Mouse (Mus musculus) CH12.LX (cell line): ENCODE results near the gene Grb10. TPM values are rescaled to one million over a fixed set of nuclear protein-coding genes. Genes with fewer than 3 reads are reported as not detected.

Experiments
- DNase-seq: peaks from one replicate; pipeline ENCODE4 v3.0.0-alpha.2; 2013; ENCODE audit errors: extremely low read depth
- H3K27ac ChIP-seq: 2 replicates; pipeline ENCODE4 v1.5.1; 2012; ENCODE audit warnings: low read depth, mild to moderate bottlenecking, control low read depth, moderate library complexity; ENCODE audit not compliant: insufficient read depth
- H3K27me3 ChIP-seq: replicated peaks from 2 replicates; pipeline ENCODE3; 2012; ENCODE audit warnings: inconsistent platforms
- H3K36me3 ChIP-seq, 2 experiments: replicated peaks in 1 of 2; 2 replicates each; pipeline versions ENCODE3 to v1.6.1; 2012; ENCODE audit warnings: inconsistent platforms in 1 of 2, low read length in 1 of 2, mild to moderate bottlenecking in 1 of 2, mixed read lengths in 1 of 2, moderate library complexity in 1 of 2; ENCODE audit not compliant: control insufficient read depth in 1 of 2, insufficient read depth in 1 of 2
- H3K4me1 ChIP-seq, 2 experiments: 2 replicates each; pipeline ENCODE4 v1.6.1; 2012; ENCODE audit warnings: inconsistent platforms in 1 of 2, moderate library complexity in 1 of 2; ENCODE audit not compliant: insufficient read depth in 2 of 2, control insufficient read depth in 1 of 2
- H3K4me2 ChIP-seq: 2 replicates; pipeline ENCODE4 v1.6.1; 2012; ENCODE audit warnings: low read depth, mild to moderate bottlenecking, control low read depth; ENCODE audit not compliant: poor library complexity, insufficient read depth, severe bottlenecking
- H3K4me3 ChIP-seq, 3 experiments: fragments of 150-350 bp in 1 of 3; sonication (generic) in 1 of 3; replicated peaks in 1 of 3; 2 replicates each; pipeline versions ENCODE3 to v1.5.1; 2011 to 2012; ENCODE audit warnings: low read depth in 2 of 3, low read length in 2 of 3, mild to moderate bottlenecking in 2 of 3, moderate library complexity in 2 of 3, control low read depth in 1 of 3, improper control_type of control experiment in 1 of 3, inconsistent platforms in 1 of 3, mixed read lengths in 1 of 3; ENCODE audit not compliant: poor library complexity in 1 of 3
- H3K79me2 ChIP-seq: replicated peaks from 2 replicates; pipeline ENCODE4 v1.6.1; 2012; ENCODE audit warnings: mild to moderate bottlenecking, moderate library complexity; ENCODE audit not compliant: control insufficient read depth, poor library complexity, insufficient read depth, severe bottlenecking; ENCODE audit errors: extremely low read depth
- H3K9ac ChIP-seq: 2 replicates; pipeline ENCODE4 v1.6.1; 2012; ENCODE audit warnings: low read depth, mild to moderate bottlenecking, control low read depth, moderate library complexity; ENCODE audit not compliant: insufficient read depth
- H3K9me3 ChIP-seq: replicated peaks from 2 replicates; pipeline ENCODE3; 2012; ENCODE audit warnings: low read length, inconsistent platforms, mixed read lengths
- BHLHE40 ChIP-seq: IDR thresholded peaks from 2 replicates; pipeline ENCODE4 v1.6.1; 2011; ENCODE audit warnings: mild to moderate bottlenecking, low read depth, low read length, improper control_type of control experiment
- CHD1 ChIP-seq: IDR thresholded peaks from 2 replicates; pipeline ENCODE4 v1.6.1; 2012; ENCODE audit warnings: low read depth, low read length, improper control_type of control experiment, inconsistent platforms
- CTCF ChIP-seq, 2 experiments: IDR thresholded peaks in 1 of 2; conservative IDR thresholded peaks in 1 of 2; 2 replicates each; pipeline ENCODE4 v1.5.1; 2011 to 2012; ENCODE audit warnings: low read depth in 2 of 2, low read length in 2 of 2, improper control_type of control experiment in 1 of 2, inconsistent platforms in 1 of 2, mild to moderate bottlenecking in 1 of 2, moderate library complexity in 1 of 2
- E2F4 ChIP-seq: IDR thresholded peaks from 2 replicates; pipeline ENCODE4 v1.6.1; 2011; ENCODE audit warnings: low read depth, low read length, improper control_type of control experiment; ENCODE audit not compliant: insufficient replicate concordance
- ELF1 ChIP-seq: IDR thresholded peaks from 2 replicates; pipeline ENCODE4 v1.6.1; 2014; ENCODE audit warnings: low read depth, mild to moderate bottlenecking, inconsistent platforms, low read length, improper control_type of control experiment
- EP300 ChIP-seq: IDR thresholded peaks from 2 replicates; pipeline ENCODE4 v1.6.1; 2011; ENCODE audit warnings: low read length, improper control_type of control experiment
- GABPA ChIP-seq: IDR thresholded peaks from 2 replicates; pipeline ENCODE4 v1.6.1; 2012; ENCODE audit warnings: low read depth, low read length, improper control_type of control experiment, inconsistent platforms; ENCODE audit not compliant: insufficient replicate concordance
- HCFC1 ChIP-seq: IDR thresholded peaks from 2 replicates; pipeline ENCODE4 v1.6.1; 2012; ENCODE audit warnings: low read depth, mild to moderate bottlenecking, inconsistent platforms, low read length, improper control_type of control experiment
- JUN ChIP-seq: IDR thresholded peaks from 2 replicates; pipeline ENCODE4 v1.6.1; 2011; ENCODE audit warnings: low read depth, mild to moderate bottlenecking, low read length, improper control_type of control experiment, moderate library complexity; ENCODE audit not compliant: insufficient read depth
- MAFK ChIP-seq: IDR thresholded peaks from 2 replicates; pipeline ENCODE4 v1.6.1; 2011; ENCODE audit warnings: low read length, improper control_type of control experiment; ENCODE audit not compliant: insufficient replicate concordance
- MAZ ChIP-seq: IDR thresholded peaks from 2 replicates; pipeline ENCODE4 v1.6.1; 2012; ENCODE audit warnings: low read depth, mild to moderate bottlenecking, inconsistent platforms, low read length, improper control_type of control experiment, moderate library complexity
- NELFE ChIP-seq: IDR thresholded peaks from 2 replicates; pipeline ENCODE4 v1.6.1; 2011; ENCODE audit warnings: low read depth, low read length, improper control_type of control experiment
- POLR2A ChIP-seq: IDR thresholded peaks from 2 replicates; pipeline ENCODE4 v1.6.1; 2011; ENCODE audit warnings: low read depth, mild to moderate bottlenecking, improper control_type of control experiment, low read length
- POLR2AphosphoS2 ChIP-seq: IDR thresholded peaks from 2 replicates; pipeline ENCODE4 v1.6.1; 2011; ENCODE audit warnings: low read depth, low read length, improper control_type of control experiment
- RAD21 ChIP-seq: IDR thresholded peaks from 2 replicates; pipeline ENCODE4 v1.6.1; 2011; ENCODE audit warnings: low read depth, mild to moderate bottlenecking, low read length, improper control_type of control experiment, moderate library complexity
- TBP ChIP-seq: conservative IDR thresholded peaks from 2 replicates; pipeline ENCODE4 v1.6.1; 2011; ENCODE audit warnings: low read depth, low read length, improper control_type of control experiment
- USF1 ChIP-seq: IDR thresholded peaks from 2 replicates; pipeline ENCODE4 v1.6.1; 2014; ENCODE audit warnings: low read depth, mild to moderate bottlenecking, inconsistent platforms, low read length, improper control_type of control experiment
- USF2 ChIP-seq: conservative IDR thresholded peaks from 2 replicates; pipeline ENCODE4 v1.6.1; 2011; ENCODE audit warnings: low read depth, low read length, improper control_type of control experiment
- ZMIZ1 ChIP-seq: IDR thresholded peaks from 2 replicates; pipeline ENCODE4 v1.6.1; 2012; ENCODE audit warnings: low read depth, mild to moderate bottlenecking, inconsistent platforms, low read length, improper control_type of control experiment
- dilution Hi-C: fragments of 300-500 bp; cut with MboI; formaldehyde crosslinking; loops from 2 replicates; pipeline ENCODE4 v1.14.3; 2020; ENCODE audit warnings: low sequenced_read_pairs; ENCODE audit not compliant: extremely low pct_unique_long_range_greater_than_20kb, extremely low pct_ligation_motif_present
- in situ Hi-C: fragments of 300-500 bp; cut with MboI; formaldehyde crosslinking; loops from 3 replicates; pipeline ENCODE4 v1.14.3; 2019; ENCODE audit warnings: low sequenced_read_pairs, low pct_ligation_motif_present, low pct_unique_long_range_greater_than_20kb, mixed read lengths
- polyA plus RNA-seq: library from polyadenylated mRNA; unstranded; fragments of >175 nt; gene quantifications from 2 replicates; pipeline ENCODE4 v1.2.1, GENCODE M21; 2012; ENCODE audit warnings: low read depth; ENCODE audit not compliant: insufficient read length
- total RNA-seq, 2 experiments: library from RNA; depleted of rRNA; stranded (reverse); fragments of 300-350 nt in 1 of 2; fragments of >200 nt in 1 of 2; gene quantifications; 2 replicates each; pipeline ENCODE4 v1.2.3; 2012 to 2014

Gene Grb10
- total and polyA plus RNA-seq, 3 experiments, result 38.4 to 189 (median 137) TPM

DNA sequence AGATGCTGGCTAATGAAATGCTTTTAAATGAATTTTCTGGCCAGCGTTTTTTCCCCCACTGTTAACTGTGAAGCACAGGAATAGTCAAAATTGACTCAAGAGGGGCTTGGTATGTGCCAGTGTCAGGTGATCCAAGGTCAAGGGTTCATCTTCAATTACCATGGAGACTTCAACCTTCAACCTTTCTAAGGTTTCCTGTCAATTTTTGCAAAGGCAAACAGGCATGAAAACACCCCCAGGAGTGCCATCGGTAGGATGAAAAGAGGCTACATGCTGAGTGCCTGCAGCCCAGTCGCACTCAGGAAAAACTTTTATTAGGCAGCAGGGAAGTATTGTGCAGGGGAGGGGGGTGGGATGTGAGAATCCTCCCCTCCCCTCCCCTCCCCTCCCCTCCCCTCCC is 152.6 kb downstream of the Grb10 start:
- Histone ChIP-seq H3K4me1 (peaks cover 19 to 68% of the 10 kb centered on the region in 2 experiments), H3K27me3 (no peaks in the 10 kb centered on the region), H3K4me3 (no peak overlapping the region), H3K27ac (no peak overlapping the region), H3K9ac (no peak overlapping the region), H3K9me3 (no peaks in the 10 kb centered on the region), H3K36me3 (no peaks in the 10 kb centered on the region), H3K4me2 (no peak overlapping the region), H3K79me2 (no peaks in the 10 kb centered on the region)
- TF ChIP-seq EP300, result no peak
- no peak for TF ChIP-seq GABPA
- TF ChIP-seq TBP, result no peak
- no peak for TF ChIP-seq BHLHE40
- no peak for TF ChIP-seq MAFK
- no peak for TF ChIP-seq NELFE
- TF ChIP-seq ZMIZ1, result no peak
- no peak for TF ChIP-seq CTCF (conservative IDR thresholded peaks at IDR 0.05 in 1 of 2, IDR thresholded peaks at IDR 0.05 in 1 of 2; ENCODE audit: low read depth in 2 of 2, low read length in 2 of 2)
- TF ChIP-seq USF2, result no peak
- no peak for TF ChIP-seq E2F4
- TF ChIP-seq JUN, result no peak
- no peak for TF ChIP-seq CHD1
- DNase-seq, result no peak
- in situ Hi-C loops, result no loop called here
- dilution Hi-C loops, result no loop called here

DNA sequence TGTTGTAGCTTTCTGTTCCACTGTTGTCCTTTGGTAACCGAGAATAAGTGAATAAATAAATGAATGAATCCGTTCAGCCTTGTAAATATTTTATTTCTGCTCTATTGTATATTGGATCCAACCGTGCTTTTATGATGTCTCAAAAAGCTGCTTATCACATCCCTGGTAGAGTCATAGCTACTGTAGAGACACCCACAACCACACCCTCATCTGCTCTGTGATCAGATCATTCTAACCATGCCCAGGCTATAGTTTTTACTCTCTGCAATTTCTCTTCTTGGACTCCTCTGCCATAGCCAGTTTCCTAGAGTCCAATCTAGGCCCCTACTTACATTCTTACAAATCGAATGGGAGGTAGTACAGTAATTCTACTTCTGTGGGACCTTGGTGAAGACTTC is 153.2 kb downstream of the Grb10 start:
- Histone ChIP-seq H3K9ac (no peak overlapping the region), H3K27ac (no peak overlapping the region), H3K79me2 (no peaks in the 10 kb centered on the region), H3K9me3 (no peaks in the 10 kb centered on the region), H3K4me2 (no peak overlapping the region), H3K27me3 (no peaks in the 10 kb centered on the region), H3K4me3 (no peak overlapping the region), H3K36me3 (no peaks in the 10 kb centered on the region), H3K4me1 (peaks cover 19 to 68% of the 10 kb centered on the region in 2 experiments)
- TF ChIP-seq USF2 (no peak), USF1 (no peak), POLR2AphosphoS2 (no peak), MAZ (no peak), HCFC1 (no peak), E2F4 (no peak), ELF1 (no peak), POLR2A (no peak), RAD21 (no peak), JUN (no peak)
- DNase-seq, result no peak
- in situ Hi-C loops (no loop called here), dilution Hi-C loops (no loop called here)
